Mouse (Mus musculus) heart, adult 2 months (tissue): Measurements from ENCODE around the gene Crxos. TPM values are rescaled to one million over a fixed set of nuclear protein-coding genes. Genes with fewer than 3 reads are reported as not detected.

Source experiments
- DNase-seq, 2 experiments: peaks; one replicate each; pipeline ENCODE4 v3.0.0; 2021
- H3K27ac ChIP-seq: fragments of 200-600 bp; 2 replicates; pipeline ENCODE4 v1.8.1; 2022
- H3K27me3 ChIP-seq: fragments of 200-500 bp; 2 replicates; pipeline ENCODE4 v1.6.1; 2012; ENCODE audit warnings: mild to moderate bottlenecking, low read length, inconsistent platforms, mixed read lengths; ENCODE audit not compliant: control insufficient read depth, insufficient read depth
- H3K36me3 ChIP-seq: fragments of 200-500 bp; 2 replicates; pipeline ENCODE4 v1.6.1; 2012; ENCODE audit warnings: low read length, inconsistent platforms; ENCODE audit not compliant: control insufficient read depth, insufficient read depth
- H3K4me1 ChIP-seq: fragments of 200-500 bp; 2 replicates; pipeline ENCODE4 v1.6.1; 2011; ENCODE audit warnings: low read length; ENCODE audit not compliant: control insufficient read depth, insufficient read depth
- H3K4me3 ChIP-seq: fragments of 200-600 bp; 2 replicates; pipeline ENCODE4 v1.8.1; 2022
- H3K79me2 ChIP-seq: fragments of 200-500 bp; replicated peaks from 2 replicates; pipeline ENCODE4 v1.6.1; 2012; ENCODE audit warnings: mild to moderate bottlenecking, inconsistent platforms, low read length, moderate library complexity, mixed read lengths; ENCODE audit not compliant: control insufficient read depth, insufficient read depth
- H3K9ac ChIP-seq: fragments of 200-500 bp; 2 replicates; pipeline ENCODE4 v1.6.1; 2012; ENCODE audit warnings: low read depth, mild to moderate bottlenecking, control low read depth, inconsistent platforms, low read length, mixed read lengths
- CTCF ChIP-seq: fragments of 200-600 bp; IDR thresholded peaks from 2 replicates; pipeline ENCODE4 v1.8.1; 2022; ENCODE audit warnings: antibody characterized with exemption, mild to moderate bottlenecking, moderate library complexity
- EP300 ChIP-seq: fragments of 200-500 bp; IDR thresholded peaks from 2 replicates; pipeline ENCODE4 v1.6.1; 2011; ENCODE audit warnings: low read depth, low read length, control low read depth; ENCODE audit not compliant: insufficient read depth
- POLR2A ChIP-seq: fragments of 200-500 bp; IDR thresholded peaks from 2 replicates; pipeline ENCODE4 v1.6.1; 2011; ENCODE audit warnings: mild to moderate bottlenecking, low read depth, low read length, control low read depth; ENCODE audit not compliant: insufficient read depth
- WGBS: fragments of 180-500 bp; shearing (Covaris S2); methylation state at CpG from one replicate; pipeline ENCODE4 v1.1.7; 2018; 5-methylcytosine and 5-hydroxymethylcytosine counted together
- intact Hi-C: fragments of 180-260 bp; cut with DNase I; formaldehyde crosslinking; loops from one replicate; pipeline ENCODE4 v1.15.1; 2025
- polyA plus RNA-seq: library from polyadenylated mRNA; depleted of rRNA; stranded (reverse); fragments of >200 nt; gene quantifications from 2 replicates; pipeline ENCODE4 v1.2.3, GENCODE M21; 2012
- total RNA-seq, 2 experiments: library from RNA; stranded (reverse); gene quantifications; 2 replicates each; pipeline ENCODE4 v1.2.3; 2021

Gene Crxos
- total and polyA plus RNA-seq, 3 experiments = not detected

DNA sequence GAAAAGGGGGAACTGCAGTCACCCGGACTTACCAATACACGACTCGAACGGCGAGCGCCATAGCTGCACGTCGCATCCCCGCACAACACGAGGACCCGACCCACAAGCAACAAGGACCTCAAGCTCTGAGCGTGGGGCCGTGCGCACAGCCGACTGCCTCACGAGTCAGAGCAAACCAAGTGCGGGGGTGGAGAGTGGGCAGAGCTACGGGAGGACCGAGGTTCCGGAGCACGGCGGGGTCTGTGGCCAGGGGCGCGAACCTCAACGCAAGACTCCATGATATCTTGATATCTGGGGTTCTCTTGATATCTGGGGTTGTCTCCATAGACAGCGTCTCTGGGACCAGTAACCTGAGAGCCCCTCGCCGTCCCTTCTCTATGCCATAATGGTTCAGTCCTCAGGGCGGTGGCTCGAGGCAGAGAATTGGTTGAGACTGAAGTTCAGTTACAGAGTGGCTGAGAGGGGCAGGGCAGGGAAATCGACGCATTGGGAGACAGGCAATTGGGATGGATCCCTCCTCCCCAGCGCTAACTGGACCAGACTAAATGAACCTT is 39.9 kb downstream of the Crxos start, which contains the start of gene Selenow:
Gene Selenow (minus strand): TSS at position 183 of the 554 bp plus-strand sequence.
- intact Hi-C loops = loop anchor here (5.0 kb wide), 2 partner anchors 125 to 175 kb away; partner anchors contain the start of genes Bicra and Napa
- H3K79me2 ChIP-seq = no peaks in the 10 kb centered on the region
- no peaks in the 10 kb centered on the region; the same call in 1 of the 2 replicates for H3K36me3 ChIP-seq
- H3K4me3 ChIP-seq = peak within 1 kb of the TSS; percentile 89
- peaks cover 6% of the 10 kb centered on the region for H3K4me1 ChIP-seq
- WGBS = under 1% methylated on average over 33 of the region's 33 CpGs
- peak; percentile 92 to 93 for DNase-seq
- peak within 1 kb of the TSS; percentile 98 for H3K27ac ChIP-seq
- no peaks in the 10 kb centered on the region for H3K27me3 ChIP-seq
- peak within 1 kb of the TSS; percentile 83 for H3K9ac ChIP-seq
- peak; percentile 39; the same call in 1 of the 2 replicates for TF ChIP-seq EP300
- TF ChIP-seq POLR2A = peak; percentile 93
- no peak for TF ChIP-seq CTCF

DNA sequence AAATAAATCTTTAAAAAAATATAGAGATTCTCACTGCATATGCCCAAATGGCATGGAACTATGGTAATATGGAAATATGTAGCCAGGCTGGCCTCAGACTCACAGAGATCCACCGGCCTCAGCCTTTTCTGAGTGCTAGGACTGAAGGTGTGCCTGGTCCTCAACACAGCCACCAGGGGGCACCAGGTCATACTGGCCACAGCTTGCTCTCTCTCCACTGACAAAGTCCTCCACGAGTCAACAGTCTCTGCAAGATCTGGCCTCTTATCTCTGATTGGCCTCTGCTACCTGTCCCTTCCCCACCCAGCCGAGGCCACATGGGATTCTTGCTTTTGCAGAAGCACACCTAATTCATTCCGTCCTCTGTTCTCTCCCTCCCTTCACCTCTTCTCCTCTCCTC is 47.5 kb downstream of the Crxos start:
- peak; percentile 94 for TF ChIP-seq CTCF
- TF ChIP-seq EP300 = peak; percentile 90
- 0 out of 2 replicates have a peak, but pooled peaks have one; percentile 33 for TF ChIP-seq POLR2A
- intact Hi-C loops = loop anchor here (1.0 kb wide), 1 partner anchor 37 kb away; the partner anchor contains the start of gene Ehd2
- Histone ChIP-seq H3K36me3 (peaks cover 12% of the 10 kb centered on the region), H3K9ac (no peak overlapping the region), H3K4me3 (no peak overlapping the region), H3K79me2 (no peaks in the 10 kb centered on the region), H3K27me3 (no peaks in the 10 kb centered on the region), H3K4me1 (peaks cover 13% of the 10 kb centered on the region), H3K27ac (peak overlapping the region; percentile 18; the same call in 1 of the 2 replicates)
- WGBS = 17% methylated on average over 4 of the region's 4 CpGs
- peak; percentile 77 to 83 for DNase-seq

DNA sequence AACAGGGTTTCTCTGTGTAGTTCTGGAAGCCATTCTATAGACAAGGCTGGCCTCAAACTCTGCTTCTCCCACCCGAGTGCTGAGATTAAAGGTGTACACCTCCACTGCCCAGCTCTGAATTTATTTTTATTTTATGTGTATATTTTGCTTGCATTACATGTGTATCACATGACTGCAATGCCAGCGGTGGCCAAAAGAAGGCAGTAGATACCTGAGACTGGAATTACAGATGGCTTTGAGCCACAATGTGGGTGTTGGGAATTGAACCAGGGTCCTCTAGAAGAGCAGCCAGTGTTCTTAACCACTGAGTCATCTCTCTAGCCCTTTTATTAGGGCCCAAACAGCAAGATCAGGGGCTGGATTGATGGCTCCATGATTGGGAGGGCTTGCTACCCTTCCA is 48.1 kb downstream of the Crxos start:
- TF ChIP-seq CTCF (peak; percentile 56), EP300 (no peak), POLR2A (no peak)
- peak overlapping the region; percentile 18; the same call in 1 of the 2 replicates for H3K27ac ChIP-seq
- H3K27me3 ChIP-seq = no peaks in the 10 kb centered on the region
- no peak overlapping the region for H3K9ac ChIP-seq
- H3K4me3 ChIP-seq = no peak overlapping the region
- 69% methylated on average over 2 of the region's 2 CpGs for WGBS
- H3K79me2 ChIP-seq = no peaks in the 10 kb centered on the region
- H3K4me1 ChIP-seq = peaks cover 15% of the 10 kb centered on the region
- DNase-seq = no peak
- intact Hi-C loops = loop anchor here (1.0 kb wide), 1 partner anchor 37 kb away; the partner anchor contains the start of gene Ehd2
- peaks cover 12% of the 10 kb centered on the region for H3K36me3 ChIP-seq

DNA sequence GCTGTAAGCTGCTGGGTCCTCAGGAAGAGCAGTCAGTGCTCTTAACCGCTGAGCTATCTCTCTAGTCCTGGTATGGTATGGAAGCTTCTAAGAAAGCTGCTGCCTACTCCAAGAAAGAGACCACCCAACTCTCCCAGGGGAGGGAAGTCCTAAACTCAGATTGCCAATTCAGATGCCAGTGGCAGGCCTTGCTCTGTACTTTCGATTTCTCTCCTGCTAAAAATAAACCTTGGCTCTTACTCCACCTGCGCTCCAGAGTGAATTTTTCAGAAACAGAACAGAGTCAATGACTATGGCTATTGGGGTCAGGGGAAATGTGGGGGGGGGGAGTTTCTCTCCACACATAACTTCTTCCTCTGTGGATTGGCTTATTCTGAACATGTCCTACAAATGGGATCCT is 49.2 kb downstream of the Crxos start:
- peak overlapping the region; percentile 64 for H3K9ac ChIP-seq
- no peaks in the 10 kb centered on the region for H3K79me2 ChIP-seq
- peaks cover 15% of the 10 kb centered on the region for H3K4me1 ChIP-seq
- TF ChIP-seq POLR2A (no peak), CTCF (no peak), EP300 (no peak)
- H3K4me3 ChIP-seq = no peak overlapping the region
- WGBS = 14% methylated on average over 3 of the region's 3 CpGs
- H3K27me3 ChIP-seq = no peaks in the 10 kb centered on the region
- no peak for DNase-seq
- H3K36me3 ChIP-seq = peaks cover 12% of the 10 kb centered on the region
- intact Hi-C loops = no loop called here
- peak overlapping the region; percentile 88 for H3K27ac ChIP-seq

DNA sequence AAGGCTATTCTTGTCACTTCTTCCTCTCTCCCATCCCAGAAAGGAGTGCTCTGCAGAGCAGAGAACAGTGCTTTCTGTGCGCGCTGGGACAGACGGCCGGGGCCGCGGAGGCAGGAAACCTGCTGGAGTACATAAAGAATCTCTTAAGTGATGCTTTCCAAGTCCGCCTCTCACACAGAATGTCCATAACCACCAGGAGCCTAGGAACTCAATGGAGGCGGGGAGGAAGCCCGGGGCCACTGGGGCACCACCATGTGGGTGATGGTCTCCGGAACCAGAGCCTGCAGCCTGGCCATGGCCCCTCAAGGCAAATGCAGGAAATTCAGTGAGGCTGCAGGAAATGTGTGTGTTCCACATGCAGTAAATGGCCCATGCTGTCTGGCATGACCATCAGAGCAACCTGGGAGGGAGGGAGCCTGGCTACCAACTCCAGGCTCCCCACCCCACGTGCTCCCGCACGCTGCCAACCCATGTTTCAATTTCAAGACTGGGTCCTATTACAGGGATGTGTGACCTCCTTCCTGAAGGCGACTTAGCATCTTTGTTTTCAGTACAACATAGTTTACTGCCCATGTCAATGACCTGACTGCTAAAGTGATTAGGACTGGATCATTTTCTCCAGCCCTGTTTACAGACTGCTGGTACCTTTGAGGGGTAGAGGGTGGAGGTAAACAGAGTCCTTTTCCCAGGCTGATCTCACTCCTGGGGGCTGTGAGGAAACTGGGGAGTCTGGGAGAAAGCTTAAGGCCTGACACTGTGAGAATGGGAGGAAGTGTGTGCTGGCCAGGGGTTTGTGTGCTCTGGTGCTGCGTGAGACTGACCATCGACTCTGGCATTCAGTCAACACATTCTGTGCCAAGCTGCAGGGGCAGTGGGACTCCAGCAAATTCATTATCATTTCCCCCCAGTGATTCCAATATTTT is 51.3 kb downstream of the Crxos start:
- no peaks in the 10 kb centered on the region for H3K79me2 ChIP-seq
- no peak for TF ChIP-seq CTCF
- peak; percentile 14; the same call in 1 of the 2 replicates for TF ChIP-seq POLR2A
- peak; percentile 93 for TF ChIP-seq EP300

More for the DNA sequence above, 51.3 kb downstream of the Crxos start:
- 37% methylated on average over 16 of the region's 16 CpGs for WGBS
- H3K9ac ChIP-seq = 0 out of 2 replicates have a peak overlapping the region, but pooled peaks have one; percentile 2
- peak; percentile 63 to 81 for DNase-seq
- H3K36me3 ChIP-seq = peaks cover 12% of the 10 kb centered on the region
- H3K4me1 ChIP-seq = peaks cover 15% of the 10 kb centered on the region
- H3K4me3 ChIP-seq = no peak overlapping the region
- no peaks in the 10 kb centered on the region for H3K27me3 ChIP-seq
- peak overlapping the region; percentile 88 for H3K27ac ChIP-seq
- intact Hi-C loops = loop anchor here (1.0 kb wide), 2 partner anchors 22 to 29 kb away; no protein-coding TSS in a partner anchor
